Mouse (Mus musculus) hindbrain, embryonic 11.5 days (tissue): Measurements from ENCODE around the gene Ric3. TPM values are rescaled to one million over a fixed set of nuclear protein-coding genes. Genes with fewer than 3 reads are reported as not detected.

ENCODE experiments used
- ATAC-seq: fragments of 200-750 bp; cut with Nextera tagmentation; 2 replicates; pipeline ENCODE4 v1.8.0; 2017; ENCODE audit warnings: mild to moderate bottlenecking, moderate TSS enrichment, moderate library complexity; ENCODE audit not compliant: low FRiP score
- DNase-seq: peaks from one replicate; pipeline ENCODE4 v3.0.0-alpha.2; 2015; ENCODE audit warnings: low spot score
- H3K27ac ChIP-seq: fragments of 300-500 bp; sonication (generic); 2 replicates; pipeline ENCODE4 v1.5.1; 2014; ENCODE audit warnings: mild to moderate bottlenecking, low read depth, low read length
- H3K27me3 ChIP-seq: fragments of 300-500 bp; sonication (generic); 2 replicates; pipeline ENCODE4 v1.6.1; 2014; ENCODE audit warnings: mild to moderate bottlenecking, low read length, moderate library complexity, mixed read lengths; ENCODE audit not compliant: control insufficient read depth, insufficient read depth
- H3K36me3 ChIP-seq: fragments of 300-500 bp; sonication (generic); 2 replicates; pipeline ENCODE4 v1.6.1; 2014; ENCODE audit warnings: mild to moderate bottlenecking, low read length, moderate library complexity, mixed read lengths; ENCODE audit not compliant: control insufficient read depth, insufficient read depth
- H3K4me1 ChIP-seq: fragments of 300-500 bp; sonication (generic); replicated peaks from 2 replicates; pipeline ENCODE4 v1.6.1; 2014; ENCODE audit warnings: low read length, mixed read lengths; ENCODE audit not compliant: control insufficient read depth, insufficient read depth
- H3K4me2 ChIP-seq: fragments of 300-500 bp; sonication (generic); replicated peaks from 2 replicates; pipeline ENCODE4 v1.6.1; 2014; ENCODE audit warnings: mild to moderate bottlenecking, low read depth, low read length
- H3K4me3 ChIP-seq: fragments of 300-500 bp; sonication (generic); 2 replicates; pipeline ENCODE4 v1.5.1; 2014; ENCODE audit warnings: low read depth, low read length
- H3K9ac ChIP-seq: fragments of 300-500 bp; sonication (generic); 2 replicates; pipeline ENCODE4 v1.6.1; 2014; ENCODE audit warnings: low read depth, low read length
- H3K9me3 ChIP-seq: fragments of 300-500 bp; sonication (generic); 2 replicates; pipeline ENCODE4 v1.6.1; 2016; ENCODE audit warnings: low read length; ENCODE audit not compliant: control insufficient read depth
- WGBS: fragments of 180-500 bp; shearing (Covaris S2); extraction: QIAGEN DNeasy Blood & Tissue Kit; methylation state at CpG from one replicate; pipeline ENCODE4 v1.1.7; 2014; 5-methylcytosine and 5-hydroxymethylcytosine counted together
- polyA plus RNA-seq: library from polyadenylated mRNA; unstranded; fragments of >200 nt; fragmentation: Nextera tagmentation; extraction: Ambion mirVana; gene quantifications from 2 replicates; pipeline ENCODE4 v1.2.1, GENCODE M21; 2014

The Ric3 gene
- polyA plus RNA-seq, 1 experiment from 2014 or later: 20.4 TPM

DNA sequence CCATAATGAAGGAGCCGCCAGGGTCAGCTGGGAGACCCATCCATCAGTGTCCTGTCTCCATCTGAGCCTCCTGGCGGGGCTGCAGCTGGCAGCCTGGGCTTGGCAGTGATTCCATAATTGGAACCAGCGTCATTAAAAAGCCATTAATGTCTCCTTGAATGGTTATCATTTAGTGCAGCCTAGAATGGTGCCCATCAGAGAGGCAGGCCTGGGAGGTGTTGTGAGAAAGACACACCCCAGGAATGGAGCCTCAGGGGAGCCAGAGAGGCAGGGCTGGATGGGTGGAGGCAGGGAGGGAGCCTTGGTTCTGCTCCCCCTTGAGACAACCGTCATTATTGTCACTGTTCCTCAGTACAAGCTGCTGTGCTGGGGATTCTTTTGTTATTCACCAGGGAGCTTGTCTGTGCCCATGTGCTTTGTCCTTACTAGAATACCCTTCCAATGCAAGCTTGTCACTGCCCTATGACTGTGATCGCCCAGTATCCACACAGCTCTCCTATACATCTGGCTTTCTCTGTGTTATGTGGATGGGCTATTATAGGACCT lies 66.7 kb downstream of the Ric3 start:
- DNase-seq: peak; percentile 58
- Histone ChIP-seq H3K9ac (no peak overlapping the region), H3K9me3 (no peaks in the 10 kb centered on the region), H3K36me3 (no peaks in the 10 kb centered on the region), H3K27me3 (no peaks in the 10 kb centered on the region; the same call in 1 of the 2 replicates), H3K4me3 (no peak overlapping the region), H3K4me1 (peaks cover 9% of the 10 kb centered on the region), H3K4me2 (no peak overlapping the region), H3K27ac (peak overlapping the region; percentile 70)
- ATAC-seq: peak; percentile 70
- WGBS: 12% methylated on average over 5 of the region's 5 CpGs

DNA sequence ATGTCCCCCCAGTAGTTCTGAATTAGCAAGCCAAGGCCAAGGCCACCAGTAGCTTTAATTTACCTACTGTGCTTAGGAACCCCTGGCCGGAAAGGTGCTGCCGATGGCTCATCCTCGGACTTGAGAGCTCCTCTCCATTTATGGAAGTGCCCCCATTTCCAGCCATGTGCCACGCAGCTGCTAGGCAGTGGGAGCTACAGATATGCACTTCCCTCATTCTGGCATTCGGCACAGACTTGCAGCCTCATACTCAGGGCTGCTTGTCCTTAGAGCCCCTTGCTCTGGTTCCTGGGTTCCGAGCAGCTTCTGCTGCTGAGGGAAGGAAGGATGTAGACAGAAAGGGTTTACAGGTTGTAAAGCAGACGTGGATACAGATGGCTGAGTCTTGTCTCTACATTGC lies 68.3 kb downstream of the Ric3 start:
- Histone ChIP-seq H3K27me3 (peaks cover 6% of the 10 kb centered on the region), H3K4me1 (peaks cover 9% of the 10 kb centered on the region), H3K27ac (no peak overlapping the region), H3K9ac (no peak overlapping the region), H3K36me3 (no peaks in the 10 kb centered on the region), H3K4me2 (no peak overlapping the region), H3K9me3 (no peaks in the 10 kb centered on the region), H3K4me3 (no peak overlapping the region)
- DNase-seq: no peak
- ATAC-seq: no peak
- WGBS: 84% methylated on average over 7 of the region's 7 CpGs

DNA sequence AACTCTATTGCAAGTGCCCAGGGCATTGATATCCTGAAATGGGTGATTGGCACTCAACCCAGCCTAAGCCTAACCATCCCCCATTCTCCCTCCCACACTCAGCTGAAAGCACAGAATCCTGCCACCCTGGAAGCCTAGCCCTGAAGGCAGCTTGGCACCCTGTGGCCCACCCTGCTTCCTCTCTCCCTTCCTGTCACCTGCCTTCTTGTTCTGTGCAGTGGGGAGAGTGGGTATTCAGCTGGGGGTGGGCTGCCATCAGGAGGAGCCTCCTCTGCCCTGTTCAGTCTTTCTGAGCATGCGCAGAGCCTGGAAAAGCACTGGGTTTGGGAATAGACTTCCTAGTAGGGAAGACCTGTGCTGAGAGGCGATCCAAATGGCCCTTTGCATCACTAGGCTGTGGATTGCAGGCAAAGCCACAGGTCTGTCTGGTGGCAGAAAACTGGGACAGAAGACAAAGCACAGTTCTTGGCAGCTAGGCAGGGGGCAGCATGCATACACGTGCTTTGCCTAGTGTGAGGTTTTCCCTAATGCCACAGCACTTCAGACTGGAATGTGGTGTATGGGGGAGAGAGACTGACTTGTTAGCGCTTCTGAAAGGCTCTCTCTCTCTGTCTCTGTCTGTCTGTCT lies 70.0 kb downstream of the Ric3 start:
- no peak for ATAC-seq
- no peak overlapping the region for H3K4me3 ChIP-seq
- WGBS: 51% methylated on average over 4 of the region's 4 CpGs
- no peak overlapping the region for H3K27ac ChIP-seq
- peak overlapping the region; percentile 11; the same call in 1 of the 2 replicates for H3K4me2 ChIP-seq
- no peaks in the 10 kb centered on the region for H3K9me3 ChIP-seq
- DNase-seq: no peak
- H3K36me3 ChIP-seq: no peaks in the 10 kb centered on the region
- H3K27me3 ChIP-seq: peaks cover 8% of the 10 kb centered on the region
- H3K4me1 ChIP-seq: peaks cover 9% of the 10 kb centered on the region
- H3K9ac ChIP-seq: peak overlapping the region; percentile 45

DNA sequence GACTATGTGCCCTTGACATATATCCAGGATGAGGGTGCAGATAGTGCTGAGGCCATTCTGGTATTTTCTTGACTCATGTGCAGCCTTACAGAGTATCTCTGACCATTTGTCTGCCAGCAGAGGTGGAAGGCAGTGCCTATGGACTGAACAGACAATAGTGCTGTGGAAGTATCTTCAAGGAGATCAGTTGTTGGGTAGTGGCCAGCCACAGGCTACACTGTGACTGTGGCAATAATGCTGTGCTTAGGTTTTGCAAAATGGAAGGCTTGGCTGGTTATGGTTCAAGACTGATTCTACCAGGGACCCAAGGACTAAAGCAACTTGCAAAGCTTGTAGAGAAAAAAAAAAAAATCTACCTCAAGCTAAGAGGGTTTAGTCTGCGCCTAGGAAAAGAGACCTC lies 70.6 kb downstream of the Ric3 start:
- no peak for DNase-seq
- Histone ChIP-seq H3K27ac (no peak overlapping the region), H3K4me3 (no peak overlapping the region), H3K4me1 (peaks cover 9% of the 10 kb centered on the region), H3K27me3 (peaks cover 8% of the 10 kb centered on the region), H3K9me3 (no peaks in the 10 kb centered on the region), H3K9ac (no peak overlapping the region), H3K4me2 (0 out of 2 replicates have a peak overlapping the region, but pooled peaks have one; percentile 1), H3K36me3 (no peaks in the 10 kb centered on the region)
- 88% methylated on average over 1 of the region's 1 CpGs for WGBS
- ATAC-seq: no peak

DNA sequence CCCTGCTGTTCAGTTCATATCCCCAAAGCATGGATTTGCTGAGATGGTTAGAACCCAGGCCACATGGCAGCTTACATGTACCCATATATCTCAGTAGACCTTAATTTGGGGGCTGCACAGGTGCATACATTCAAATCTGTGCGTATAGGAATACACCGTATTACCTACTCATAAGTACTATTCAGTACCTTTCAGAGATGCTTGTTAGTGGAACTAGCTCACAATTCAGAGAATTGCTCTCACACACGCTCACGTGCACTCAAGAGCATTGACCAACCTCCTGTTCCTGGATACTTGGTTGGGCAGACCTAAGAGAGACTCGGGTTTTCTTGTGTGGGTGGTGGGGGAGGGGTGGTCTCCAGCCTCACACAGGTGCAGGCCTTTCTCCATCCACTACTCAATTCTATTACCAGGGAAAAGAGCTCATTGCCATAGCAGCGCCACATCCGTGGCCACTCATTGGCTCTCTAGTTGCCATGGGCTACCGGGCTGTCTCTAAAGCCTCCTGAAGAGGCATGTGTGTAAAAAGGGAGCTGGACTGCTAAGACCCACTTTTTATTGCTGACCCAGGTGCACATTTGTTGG lies 71.4 kb downstream of the Ric3 start:
- Histone ChIP-seq H3K4me3 (peak overlapping the region; percentile 77), H3K27ac (no peak overlapping the region), H3K27me3 (peaks cover 8% of the 10 kb centered on the region), H3K9me3 (no peaks in the 10 kb centered on the region), H3K4me1 (peaks cover 8% of the 10 kb centered on the region), H3K9ac (no peak overlapping the region; the same call in 1 of the 2 replicates), H3K36me3 (no peaks in the 10 kb centered on the region), H3K4me2 (peak overlapping the region; percentile 78)
- DNase-seq (peak; percentile 62), ATAC-seq (peak; percentile 77)
- 37% methylated on average over 8 of the region's 8 CpGs for WGBS

DNA sequence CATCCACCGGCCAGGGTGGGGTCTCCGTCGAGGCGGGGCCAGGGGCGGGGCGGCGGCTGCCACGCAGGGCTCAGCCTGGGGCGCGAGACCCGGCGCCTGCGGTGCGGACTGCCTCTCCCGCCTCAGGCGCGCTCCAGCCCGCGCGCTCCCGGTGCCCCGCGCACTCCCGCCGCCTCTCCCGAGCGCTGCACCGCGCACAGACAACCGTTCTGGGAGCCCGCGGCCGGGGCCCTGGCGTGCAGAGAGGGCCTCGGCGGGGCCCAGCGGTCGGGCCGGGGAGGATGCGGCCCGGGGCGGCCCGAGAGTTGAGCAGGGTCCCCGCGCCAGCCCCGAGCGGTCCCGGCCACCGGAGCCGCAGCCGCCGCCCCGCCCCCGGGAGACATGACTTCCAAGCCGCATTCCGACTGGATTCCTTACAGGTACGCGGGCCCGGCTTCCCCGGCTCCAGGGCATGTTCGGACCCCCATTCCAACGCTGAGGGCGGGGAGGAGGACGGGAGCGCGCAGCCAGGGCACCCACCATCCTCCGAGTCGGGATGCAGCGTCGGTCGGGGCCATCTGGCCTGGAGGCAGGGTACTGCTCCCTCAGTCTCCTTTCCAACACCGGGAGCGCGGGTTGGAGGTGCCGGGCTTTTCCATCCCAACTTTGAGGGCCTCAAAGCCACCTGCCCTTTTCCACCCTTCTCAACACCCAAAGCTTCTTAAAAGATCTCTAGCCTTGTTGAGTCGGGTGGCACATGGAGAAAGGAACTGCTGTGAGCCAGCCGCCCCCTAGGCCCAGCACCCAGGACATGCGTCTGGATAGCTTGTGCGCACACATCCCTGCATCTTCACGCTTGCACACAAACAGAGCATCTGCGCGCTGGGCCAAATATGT lies 72.2 kb downstream of the Ric3 start:
- Histone ChIP-seq H3K27ac (peak overlapping the region; percentile 72), H3K4me3 (peak overlapping the region; percentile 77), H3K36me3 (no peaks in the 10 kb centered on the region), H3K9me3 (no peaks in the 10 kb centered on the region), H3K4me2 (peak overlapping the region; percentile 78), H3K4me1 (peaks cover 5% of the 10 kb centered on the region; the same call in 1 of the 2 replicates), H3K9ac (peak overlapping the region; percentile 89), H3K27me3 (peaks cover 8% of the 10 kb centered on the region)
- 1% methylated on average over 51 of the region's 82 CpGs for WGBS
- peak; percentile 82 for ATAC-seq
- DNase-seq: peak; percentile 78

DNA sequence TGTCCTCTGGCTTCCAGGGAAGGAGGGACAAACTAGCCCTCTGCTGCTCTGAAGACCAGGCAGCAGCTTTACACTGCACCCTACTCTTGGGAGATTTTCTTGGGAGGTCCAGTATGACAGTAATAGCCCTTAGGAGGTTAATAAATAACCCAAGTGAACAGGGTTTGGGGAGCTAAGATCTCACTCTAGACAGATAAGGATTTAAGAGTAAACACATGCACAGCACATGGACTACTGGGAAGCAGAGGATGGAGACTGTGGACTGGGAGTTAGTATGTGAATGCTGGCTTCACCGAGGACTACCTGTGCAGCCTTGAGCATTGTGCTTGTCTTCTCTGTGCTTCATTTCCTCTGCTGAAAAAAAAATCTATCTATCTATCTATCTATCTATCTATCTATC lies 73.9 kb downstream of the Ric3 start:
- peaks cover 8% of the 10 kb centered on the region for H3K27me3 ChIP-seq
- no peak overlapping the region for H3K4me3 ChIP-seq
- WGBS: 86% methylated on average over 1 of the region's 1 CpGs
- no peaks in the 10 kb centered on the region for H3K9me3 ChIP-seq
- H3K9ac ChIP-seq: no peak overlapping the region
- no peak overlapping the region for H3K4me2 ChIP-seq
- no peak overlapping the region for H3K27ac ChIP-seq
- DNase-seq: no peak
- H3K36me3 ChIP-seq: no peaks in the 10 kb centered on the region
- H3K4me1 ChIP-seq: peaks cover 5% of the 10 kb centered on the region; the same call in 1 of the 2 replicates
- ATAC-seq: no peak

DNA sequence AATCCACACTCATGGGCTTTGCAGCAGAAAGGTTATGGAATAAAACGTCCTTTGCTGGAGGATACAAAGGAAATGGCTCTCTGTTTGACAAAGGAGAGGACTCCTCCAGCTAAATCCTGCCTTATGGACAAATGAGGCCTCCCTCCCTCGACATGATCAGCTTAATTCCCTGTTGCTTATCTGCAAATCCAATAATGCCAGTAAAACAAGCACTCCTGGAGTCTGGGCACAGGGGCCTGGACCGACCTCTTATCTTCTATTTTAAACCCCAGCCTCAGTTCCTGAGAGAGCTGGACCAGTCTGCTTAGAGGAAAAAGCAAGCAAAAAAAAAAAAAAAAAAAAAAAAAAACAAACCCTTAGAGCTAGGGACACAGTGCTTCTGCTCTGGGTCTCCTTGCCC lies 79.5 kb downstream of the Ric3 start:
- Histone ChIP-seq H3K9me3 (no peaks in the 10 kb centered on the region), H3K4me1 (no peaks in the 10 kb centered on the region), H3K4me2 (no peak overlapping the region), H3K4me3 (no peak overlapping the region), H3K36me3 (no peaks in the 10 kb centered on the region), H3K27ac (no peak overlapping the region), H3K27me3 (no peaks in the 10 kb centered on the region), H3K9ac (no peak overlapping the region)
- DNase-seq (no peak), ATAC-seq (no peak)
- 42% methylated on average over 3 of the region's 3 CpGs for WGBS
